Mouse (Mus musculus) MEL (cell line): ENCODE measurements around the gene Wnt10b. TPM values are rescaled to one million over a fixed set of nuclear protein-coding genes. Genes with fewer than 3 reads are reported as not detected.

Experiments
- DNase-seq: peaks from one replicate; pipeline ENCODE4 v3.0.0; 2011; ENCODE audit warnings: low read depth, low spot score
- H3K27ac ChIP-seq: 2 replicates; pipeline ENCODE4 v1.5.1; 2012; ENCODE audit warnings: low read depth, mild to moderate bottlenecking, control low read depth, low read length, moderate library complexity; ENCODE audit not compliant: control insufficient read depth
- H3K27me3 ChIP-seq, 2 experiments: fragments of 150-350 bp in 1 of 2; sonication (generic) in 1 of 2; 2 replicates each; pipeline ENCODE4 v1.6.1; 2012; ENCODE audit warnings: low read length in 2 of 2, mild to moderate bottlenecking in 2 of 2, improper control_type of control experiment in 1 of 2, moderate library complexity in 1 of 2; ENCODE audit not compliant: insufficient read depth in 2 of 2, control insufficient read depth in 1 of 2
- H3K36me3 ChIP-seq, 2 experiments: 2 replicates each; pipeline ENCODE4 v1.6.1; 2012 to 2014; ENCODE audit warnings: low read length in 2 of 2, improper control_type of control experiment in 1 of 2, inconsistent platforms in 1 of 2, mild to moderate bottlenecking in 1 of 2; ENCODE audit not compliant: insufficient read depth in 2 of 2, control insufficient read depth in 1 of 2
- H3K4me1 ChIP-seq, 2 experiments: fragments of 150-350 bp in 1 of 2; sonication (generic) in 1 of 2; 2 replicates each; pipeline ENCODE4 v1.6.1; 2012; ENCODE audit warnings: low read length in 2 of 2, improper control_type of control experiment in 1 of 2, mild to moderate bottlenecking in 1 of 2; ENCODE audit not compliant: insufficient read depth in 2 of 2, control insufficient read depth in 1 of 2
- H3K4me3 ChIP-seq, 2 experiments: fragments of 150-350 bp in 1 of 2; sonication (generic) in 1 of 2; 2 replicates each; pipeline ENCODE4 v1.5.1; 2012; ENCODE audit warnings: low read depth in 2 of 2, low read length in 2 of 2, mild to moderate bottlenecking in 2 of 2, moderate library complexity in 2 of 2, control low read depth in 1 of 2, improper control_type of control experiment in 1 of 2; ENCODE audit not compliant: control insufficient read depth in 1 of 2, insufficient read depth in 1 of 2
- H3K79me2 ChIP-seq: 2 replicates; pipeline ENCODE4 v1.6.1; 2012; ENCODE audit warnings: mild to moderate bottlenecking, low read length, moderate library complexity; ENCODE audit not compliant: control insufficient read depth, poor library complexity, insufficient read depth
- H3K9ac ChIP-seq: 2 replicates; pipeline ENCODE4 v1.6.1; 2012; ENCODE audit warnings: low read depth, mild to moderate bottlenecking, control low read depth, low read length, moderate library complexity; ENCODE audit not compliant: control insufficient read depth, poor library complexity, severe bottlenecking
- H3K9me3 ChIP-seq: fragments of 150-350 bp; sonication (generic); replicated peaks from 2 replicates; pipeline ENCODE4 v1.6.1; 2012; ENCODE audit warnings: mild to moderate bottlenecking, low read length, improper control_type of control experiment, moderate library complexity; ENCODE audit not compliant: insufficient read depth
- BHLHE40 ChIP-seq: IDR thresholded peaks from 2 replicates; pipeline ENCODE4 v1.6.1; 2012; ENCODE audit warnings: low read depth, mild to moderate bottlenecking, inconsistent platforms, low read length, improper control_type of control experiment, borderline replicate concordance
- CHD1 ChIP-seq: IDR thresholded peaks from 2 replicates; pipeline ENCODE4 v1.6.1; 2012; ENCODE audit warnings: low read depth, mild to moderate bottlenecking, inconsistent platforms, low read length, improper control_type of control experiment
- CHD2 ChIP-seq: IDR thresholded peaks from 2 replicates; pipeline ENCODE4 v1.6.1; 2011; ENCODE audit warnings: low read length, improper control_type of control experiment
- CTCF ChIP-seq, 3 experiments: IDR thresholded peaks in 2 of 3; conservative IDR thresholded peaks in 1 of 3; 2 replicates each; pipeline ENCODE4 v1.5.1; 2011 to 2012; ENCODE audit warnings: low read length in 3 of 3, low read depth in 2 of 3, mild to moderate bottlenecking in 2 of 3, improper control_type of control experiment in 1 of 3, inconsistent platforms in 1 of 3, mixed read lengths in 1 of 3, moderate library complexity in 1 of 3; ENCODE audit not compliant: control insufficient read depth in 1 of 3, insufficient read depth in 1 of 3, poor library complexity in 1 of 3, severe bottlenecking in 1 of 3
- E2F4 ChIP-seq: IDR thresholded peaks from 2 replicates; pipeline ENCODE4 v1.6.1; 2011; ENCODE audit warnings: low read depth, low read length, improper control_type of control experiment, borderline replicate concordance
- ELF1 ChIP-seq: IDR thresholded peaks from 2 replicates; pipeline ENCODE4 v1.6.1; 2014; ENCODE audit warnings: low read depth, mild to moderate bottlenecking, inconsistent platforms, low read length, improper control_type of control experiment, moderate library complexity
- EP300 ChIP-seq, 2 experiments: IDR thresholded peaks; 2 replicates each; pipeline ENCODE4 v1.6.1; 2011; ENCODE audit warnings: improper control_type of control experiment in 2 of 2, low read length in 2 of 2, low read depth in 1 of 2, mild to moderate bottlenecking in 1 of 2
- ETS1 ChIP-seq: IDR thresholded peaks from 2 replicates; pipeline ENCODE4 v1.6.1; 2012; ENCODE audit warnings: low read depth, mild to moderate bottlenecking, inconsistent platforms, low read length, improper control_type of control experiment, moderate library complexity
- GABPA ChIP-seq: IDR thresholded peaks from 2 replicates; pipeline ENCODE4 v1.6.1; 2012; ENCODE audit warnings: low read depth, mild to moderate bottlenecking, inconsistent platforms, low read length, improper control_type of control experiment, moderate library complexity
- HCFC1 ChIP-seq: IDR thresholded peaks from 2 replicates; pipeline ENCODE4 v1.6.1; 2012; ENCODE audit warnings: low read depth, mild to moderate bottlenecking, inconsistent platforms, low read length, improper control_type of control experiment, moderate library complexity
- JUND ChIP-seq: IDR thresholded peaks from 2 replicates; pipeline ENCODE4 v1.6.1; 2011; ENCODE audit warnings: low read depth, mild to moderate bottlenecking, improper control_type of control experiment, low read length
- KAT2A ChIP-seq: conservative IDR thresholded peaks from 2 replicates; pipeline ENCODE4 v1.6.1; 2012; ENCODE audit warnings: low read depth, low read length, improper control_type of control experiment, inconsistent platforms
- MAFK ChIP-seq: IDR thresholded peaks from 2 replicates; pipeline ENCODE4 v1.6.1; 2011; ENCODE audit warnings: low read depth, mild to moderate bottlenecking, low read length, improper control_type of control experiment, borderline replicate concordance
- MAX ChIP-seq: IDR thresholded peaks from 2 replicates; pipeline ENCODE4 v1.6.1; 2011; ENCODE audit warnings: low read length, improper control_type of control experiment
- MAZ ChIP-seq: IDR thresholded peaks from 2 replicates; pipeline ENCODE4 v1.6.1; 2012; ENCODE audit warnings: low read depth, mild to moderate bottlenecking, inconsistent platforms, low read length, improper control_type of control experiment
- MEF2A ChIP-seq: IDR thresholded peaks from 2 replicates; pipeline ENCODE4 v1.6.1; 2014; ENCODE audit warnings: low read depth, mild to moderate bottlenecking, inconsistent platforms, low read length, improper control_type of control experiment; ENCODE audit not compliant: poor library complexity, insufficient replicate concordance, severe bottlenecking; ENCODE audit errors: extremely low read depth
- MXI1 ChIP-seq: IDR thresholded peaks from 2 replicates; pipeline ENCODE4 v1.6.1; 2011; ENCODE audit warnings: mild to moderate bottlenecking, low read depth, low read length, improper control_type of control experiment
- MYB ChIP-seq: IDR thresholded peaks from 2 replicates; pipeline ENCODE4 v1.6.1; 2011; ENCODE audit warnings: mild to moderate bottlenecking, low read depth, low read length, improper control_type of control experiment
- MYC ChIP-seq: IDR thresholded peaks from 2 replicates; pipeline ENCODE4 v1.6.1; 2011; ENCODE audit warnings: low read depth, mild to moderate bottlenecking, low read length, improper control_type of control experiment, moderate library complexity
- NELFE ChIP-seq: IDR thresholded peaks from 2 replicates; pipeline ENCODE4 v1.6.1; 2011; ENCODE audit warnings: low read depth, low read length, improper control_type of control experiment
- NRF1 ChIP-seq: IDR thresholded peaks from 2 replicates; pipeline ENCODE4 v1.6.1; 2014; ENCODE audit warnings: low read depth, mild to moderate bottlenecking, inconsistent platforms, low read length, improper control_type of control experiment, moderate library complexity; ENCODE audit not compliant: poor library complexity, insufficient read depth, severe bottlenecking
- POLR2A ChIP-seq, 2 experiments: IDR thresholded peaks; 2 replicates each; pipeline ENCODE4 v1.6.1; 2011 to 2012; ENCODE audit warnings: low read length in 2 of 2, mild to moderate bottlenecking in 2 of 2, control low read depth in 1 of 2, improper control_type of control experiment in 1 of 2, low read depth in 1 of 2, moderate library complexity in 1 of 2; ENCODE audit not compliant: control insufficient read depth in 1 of 2, insufficient read depth in 1 of 2, poor library complexity in 1 of 2
- POLR2AphosphoS2 ChIP-seq: IDR thresholded peaks from 2 replicates; pipeline ENCODE4 v1.6.1; 2011; ENCODE audit warnings: low read length, improper control_type of control experiment
- POLR2AphosphoS5 ChIP-seq: IDR thresholded peaks from 2 replicates; pipeline ENCODE4 v1.6.1; 2012; ENCODE audit warnings: low read depth, borderline replicate concordance, mild to moderate bottlenecking, inconsistent platforms, low read length, moderate library complexity, mixed read lengths
- RAD21 ChIP-seq: IDR thresholded peaks from 2 replicates; pipeline ENCODE4 v1.6.1; 2011; ENCODE audit warnings: mild to moderate bottlenecking, low read depth, low read length, improper control_type of control experiment
- RCOR1 ChIP-seq: IDR thresholded peaks from 2 replicates; pipeline ENCODE4 v1.6.1; 2012; ENCODE audit warnings: low read depth, mild to moderate bottlenecking, inconsistent platforms, low read length, improper control_type of control experiment
- SIN3A ChIP-seq: IDR thresholded peaks from 2 replicates; pipeline ENCODE4 v1.6.1; 2012; ENCODE audit warnings: low read length, improper control_type of control experiment, inconsistent platforms
- SMC3 ChIP-seq: IDR thresholded peaks from 2 replicates; pipeline ENCODE4 v1.6.1; 2011; ENCODE audit warnings: low read depth, low read length, improper control_type of control experiment
- TAL1 ChIP-seq: IDR thresholded peaks from 2 replicates; pipeline ENCODE4 v1.6.1; 2012; ENCODE audit warnings: mild to moderate bottlenecking, inconsistent platforms, low read length, moderate library complexity, mixed read lengths
- TBP ChIP-seq: IDR thresholded peaks from 2 replicates; pipeline ENCODE4 v1.8.0; 2011; ENCODE audit warnings: low read depth, low read length, improper control_type of control experiment
- TCF12 ChIP-seq: IDR thresholded peaks from 2 replicates; pipeline ENCODE4 v1.6.1; 2014; ENCODE audit warnings: low read depth, mild to moderate bottlenecking, inconsistent platforms, low read length, improper control_type of control experiment, moderate library complexity
- UBTF ChIP-seq: IDR thresholded peaks from 2 replicates; pipeline ENCODE4 v1.6.1; 2012; ENCODE audit warnings: low read depth, mild to moderate bottlenecking, inconsistent platforms, low read length, improper control_type of control experiment, moderate library complexity, borderline replicate concordance; ENCODE audit not compliant: insufficient read depth
- USF1 ChIP-seq: IDR thresholded peaks from 2 replicates; pipeline ENCODE4 v1.6.1; 2014; ENCODE audit warnings: low read depth, mild to moderate bottlenecking, inconsistent platforms, low read length, improper control_type of control experiment, moderate library complexity
- USF2 ChIP-seq, 2 experiments: IDR thresholded peaks; 2 replicates each; pipeline ENCODE4 v1.6.1; 2011 to 2012; ENCODE audit warnings: improper control_type of control experiment in 2 of 2, low read length in 2 of 2, borderline replicate concordance in 1 of 2, inconsistent platforms in 1 of 2, low read depth in 1 of 2, mild to moderate bottlenecking in 1 of 2; ENCODE audit not compliant: insufficient read depth in 1 of 2
- ZC3H11A ChIP-seq: IDR thresholded peaks from 2 replicates; pipeline ENCODE4 v1.6.1; 2012; ENCODE audit warnings: low read depth, mild to moderate bottlenecking, inconsistent platforms, low read length, improper control_type of control experiment
- ZKSCAN1 ChIP-seq: IDR thresholded peaks from 2 replicates; pipeline ENCODE4 v1.6.1; 2012; ENCODE audit warnings: low read depth, mild to moderate bottlenecking, inconsistent platforms, low read length, improper control_type of control experiment, moderate library complexity
- ZMIZ1 ChIP-seq: IDR thresholded peaks from 2 replicates; pipeline ENCODE4 v1.6.1; 2012; ENCODE audit warnings: low read depth, mild to moderate bottlenecking, inconsistent platforms, low read length, improper control_type of control experiment, moderate library complexity
- ZNF384 ChIP-seq: IDR thresholded peaks from 2 replicates; pipeline ENCODE4 v1.6.1; 2012; ENCODE audit warnings: low read depth, mild to moderate bottlenecking, inconsistent platforms, low read length, improper control_type of control experiment
- polyA plus RNA-seq, 2 experiments: library from polyadenylated mRNA; stranded (reverse) in 1 of 2; unstranded in 1 of 2; fragments of >175 nt in 1 of 2; fragments of >200 nt in 1 of 2; gene quantifications; 2 replicates each; pipeline versions ENCODE4 v1.2.1 to v1.2.4; 2012; ENCODE audit warnings: low replicate concordance in 2 of 2, low read depth in 1 of 2; ENCODE audit not compliant: insufficient read length in 2 of 2, insufficient read depth in 1 of 2, missing spikeins in 1 of 2
- total RNA-seq: library from RNA; depleted of rRNA; stranded (reverse); fragments of 300-350 nt; gene quantifications from 2 replicates; pipeline ENCODE4 v1.2.3, GENCODE M21; 2012

Gene Wnt10b
- total and polyA plus RNA-seq, 3 experiments: 0.14 to 0.23 TPM; not detected in 1

- no peak overlapping the region for H3K4me3 ChIP-seq
- H3K27me3 ChIP-seq: no peaks in the 10 kb centered on the region
- H3K9ac ChIP-seq: no peak overlapping the region
- peak; percentile 63 for DNase-seq
- peaks cover 0 to 14% of the 10 kb centered on the region in 2 experiments; a peak in 3 of 4 replicates for H3K36me3 ChIP-seq
- H3K9me3 ChIP-seq: no peaks in the 10 kb centered on the region
- peaks cover 2 to 17% of the 10 kb centered on the region in 2 experiments for H3K4me1 ChIP-seq
- peaks cover 16% of the 10 kb centered on the region for H3K79me2 ChIP-seq
- H3K27ac ChIP-seq: peak overlapping the region; percentile 40; the same call in 1 of the 2 replicates
- TF ChIP-seq GABPA (no peak), MXI1 (no peak), ZC3H11A (no peak), SIN3A (no peak; the same call in 1 of the 2 replicates), ELF1 (no peak), TCF12 (peak; percentile 58), TAL1 (no peak), POLR2AphosphoS5 (no peak), JUND (no peak), NELFE (no peak), KAT2A (no peak), E2F4 (no peak), TBP (no peak), RAD21 (no peak), CTCF (IDR thresholded peaks at IDR 0.05 in 2 of 3, conservative IDR thresholded peaks at IDR 0.05 in 1 of 3; ENCODE audit: control insufficient read depth in 1 of 3, insufficient read depth in 1 of 3, low read depth in 2 of 3, low read length in 3 of 3, poor library complexity in 1 of 3, severe bottlenecking in 1 of 3) (no peak), MAZ (no peak), USF1 (no peak), CHD2 (no peak), ZKSCAN1 (no peak), SMC3 (no peak), POLR2A (IDR thresholded peaks at IDR 0.05; ENCODE audit: control insufficient read depth in 1 of 2, insufficient read depth in 1 of 2, low read depth in 1 of 2, low read length in 2 of 2, poor library complexity in 1 of 2) (no peak), MAX (no peak), UBTF (no peak), EP300 (IDR thresholded peaks at IDR 0.05; ENCODE audit: low read depth in 1 of 2, low read length in 2 of 2) (peak; percentile 61 to 74), ETS1 (peak; percentile 46; the same call in 1 of the 2 replicates), BHLHE40 (no peak), MAFK (no peak), RCOR1 (peak; percentile 88), MYB (no peak), HCFC1 (no peak), USF2 (IDR thresholded peaks at IDR 0.05; ENCODE audit: borderline replicate concordance in 1 of 2, insufficient read depth in 1 of 2, low read depth in 1 of 2, low read length in 2 of 2) (no peak), CHD1 (no peak), POLR2AphosphoS2 (no peak), ZNF384 (no peak), MEF2A (no peak), MYC (no peak), ZMIZ1 (no peak), NRF1 (no peak)
Observed at GRCm38 (mm10) chr15:98753021-98753423, 24.9 kb downstream of the Wnt10b start.
